Mouse (Mus musculus) CH12.LX (cell line): ENCODE results near the gene Cs. TPM values are rescaled to one million over a fixed set of nuclear protein-coding genes. Genes with fewer than 3 reads are reported as not detected.

Experiments used
- DNase-seq: peaks from one replicate; pipeline ENCODE4 v3.0.0-alpha.2; 2013; ENCODE audit errors: extremely low read depth
- H3K27ac ChIP-seq: 2 replicates; pipeline ENCODE4 v1.5.1; 2012; ENCODE audit warnings: low read depth, mild to moderate bottlenecking, control low read depth, moderate library complexity; ENCODE audit not compliant: insufficient read depth
- H3K27me3 ChIP-seq: replicated peaks from 2 replicates; pipeline ENCODE3; 2012; ENCODE audit warnings: inconsistent platforms
- H3K36me3 ChIP-seq, 2 experiments: replicated peaks in 1 of 2; 2 replicates each; pipeline versions ENCODE3 to v1.6.1; 2012; ENCODE audit warnings: inconsistent platforms in 1 of 2, low read length in 1 of 2, mild to moderate bottlenecking in 1 of 2, mixed read lengths in 1 of 2, moderate library complexity in 1 of 2; ENCODE audit not compliant: control insufficient read depth in 1 of 2, insufficient read depth in 1 of 2
- H3K4me1 ChIP-seq, 2 experiments: 2 replicates each; pipeline ENCODE4 v1.6.1; 2012; ENCODE audit warnings: inconsistent platforms in 1 of 2, moderate library complexity in 1 of 2; ENCODE audit not compliant: insufficient read depth in 2 of 2, control insufficient read depth in 1 of 2
- H3K4me2 ChIP-seq: 2 replicates; pipeline ENCODE4 v1.6.1; 2012; ENCODE audit warnings: low read depth, mild to moderate bottlenecking, control low read depth; ENCODE audit not compliant: poor library complexity, insufficient read depth, severe bottlenecking
- H3K4me3 ChIP-seq, 3 experiments: fragments of 150-350 bp in 1 of 3; sonication (generic) in 1 of 3; replicated peaks in 1 of 3; 2 replicates each; pipeline versions ENCODE3 to v1.5.1; 2011 to 2012; ENCODE audit warnings: low read depth in 2 of 3, low read length in 2 of 3, mild to moderate bottlenecking in 2 of 3, moderate library complexity in 2 of 3, control low read depth in 1 of 3, improper control_type of control experiment in 1 of 3, inconsistent platforms in 1 of 3, mixed read lengths in 1 of 3; ENCODE audit not compliant: poor library complexity in 1 of 3
- H3K79me2 ChIP-seq: replicated peaks from 2 replicates; pipeline ENCODE4 v1.6.1; 2012; ENCODE audit warnings: mild to moderate bottlenecking, moderate library complexity; ENCODE audit not compliant: control insufficient read depth, poor library complexity, insufficient read depth, severe bottlenecking; ENCODE audit errors: extremely low read depth
- H3K9ac ChIP-seq: 2 replicates; pipeline ENCODE4 v1.6.1; 2012; ENCODE audit warnings: low read depth, mild to moderate bottlenecking, control low read depth, moderate library complexity; ENCODE audit not compliant: insufficient read depth
- H3K9me3 ChIP-seq: replicated peaks from 2 replicates; pipeline ENCODE3; 2012; ENCODE audit warnings: low read length, inconsistent platforms, mixed read lengths
- CHD1 ChIP-seq: IDR thresholded peaks from 2 replicates; pipeline ENCODE4 v1.6.1; 2012; ENCODE audit warnings: low read depth, low read length, improper control_type of control experiment, inconsistent platforms
- CHD2 ChIP-seq: IDR thresholded peaks from 2 replicates; pipeline ENCODE4 v1.6.1; 2011; ENCODE audit warnings: low read length, improper control_type of control experiment
- CTCF ChIP-seq, 2 experiments: IDR thresholded peaks in 1 of 2; conservative IDR thresholded peaks in 1 of 2; 2 replicates each; pipeline ENCODE4 v1.5.1; 2011 to 2012; ENCODE audit warnings: low read depth in 2 of 2, low read length in 2 of 2, improper control_type of control experiment in 1 of 2, inconsistent platforms in 1 of 2, mild to moderate bottlenecking in 1 of 2, moderate library complexity in 1 of 2
- E2F4 ChIP-seq: IDR thresholded peaks from 2 replicates; pipeline ENCODE4 v1.6.1; 2011; ENCODE audit warnings: low read depth, low read length, improper control_type of control experiment; ENCODE audit not compliant: insufficient replicate concordance
- HCFC1 ChIP-seq: IDR thresholded peaks from 2 replicates; pipeline ENCODE4 v1.6.1; 2012; ENCODE audit warnings: low read depth, mild to moderate bottlenecking, inconsistent platforms, low read length, improper control_type of control experiment
- IRF4 ChIP-seq: IDR thresholded peaks from 2 replicates; pipeline ENCODE4 v1.6.1; 2014; ENCODE audit warnings: low read depth, mild to moderate bottlenecking, inconsistent platforms, low read length, improper control_type of control experiment
- JUN ChIP-seq: IDR thresholded peaks from 2 replicates; pipeline ENCODE4 v1.6.1; 2011; ENCODE audit warnings: low read depth, mild to moderate bottlenecking, low read length, improper control_type of control experiment, moderate library complexity; ENCODE audit not compliant: insufficient read depth
- MAFK ChIP-seq: IDR thresholded peaks from 2 replicates; pipeline ENCODE4 v1.6.1; 2011; ENCODE audit warnings: low read length, improper control_type of control experiment; ENCODE audit not compliant: insufficient replicate concordance
- MEF2A ChIP-seq: IDR thresholded peaks from 2 replicates; pipeline ENCODE4 v1.6.1; 2014; ENCODE audit warnings: low read depth, mild to moderate bottlenecking, inconsistent platforms, low read length, improper control_type of control experiment, borderline replicate concordance
- MXI1 ChIP-seq: IDR thresholded peaks from 2 replicates; pipeline ENCODE4 v1.6.1; 2011; ENCODE audit warnings: mild to moderate bottlenecking, low read depth, low read length, improper control_type of control experiment
- NELFE ChIP-seq: IDR thresholded peaks from 2 replicates; pipeline ENCODE4 v1.6.1; 2011; ENCODE audit warnings: low read depth, low read length, improper control_type of control experiment
- NRF1 ChIP-seq: IDR thresholded peaks from 2 replicates; pipeline ENCODE4 v1.6.1; 2014; ENCODE audit warnings: low read depth, mild to moderate bottlenecking, inconsistent platforms, low read length, improper control_type of control experiment, moderate library complexity
- PAX5 ChIP-seq: IDR thresholded peaks from 2 replicates; pipeline ENCODE4 v1.6.1; 2012; ENCODE audit warnings: low read length, inconsistent platforms, mixed read lengths
- POLR2AphosphoS2 ChIP-seq: IDR thresholded peaks from 2 replicates; pipeline ENCODE4 v1.6.1; 2011; ENCODE audit warnings: low read depth, low read length, improper control_type of control experiment
- RCOR1 ChIP-seq: conservative IDR thresholded peaks from 2 replicates; pipeline ENCODE4 v1.6.1; 2012; ENCODE audit warnings: low read depth, mild to moderate bottlenecking, inconsistent platforms, low read length, improper control_type of control experiment
- SIN3A ChIP-seq: IDR thresholded peaks from 2 replicates; pipeline ENCODE4 v1.6.1; 2012; ENCODE audit warnings: low read length, improper control_type of control experiment, inconsistent platforms
- SMC3 ChIP-seq: IDR thresholded peaks from 2 replicates; pipeline ENCODE4 v1.6.1; 2011; ENCODE audit warnings: low read depth, low read length, improper control_type of control experiment
- TBP ChIP-seq: conservative IDR thresholded peaks from 2 replicates; pipeline ENCODE4 v1.6.1; 2011; ENCODE audit warnings: low read depth, low read length, improper control_type of control experiment
- UBTF ChIP-seq: IDR thresholded peaks from 2 replicates; pipeline ENCODE4 v1.6.1; 2012; ENCODE audit warnings: low read depth, mild to moderate bottlenecking, inconsistent platforms, low read length, improper control_type of control experiment, moderate library complexity
- USF1 ChIP-seq: IDR thresholded peaks from 2 replicates; pipeline ENCODE4 v1.6.1; 2014; ENCODE audit warnings: low read depth, mild to moderate bottlenecking, inconsistent platforms, low read length, improper control_type of control experiment
- USF2 ChIP-seq: conservative IDR thresholded peaks from 2 replicates; pipeline ENCODE4 v1.6.1; 2011; ENCODE audit warnings: low read depth, low read length, improper control_type of control experiment
- ZNF384 ChIP-seq: IDR thresholded peaks from 2 replicates; pipeline ENCODE4 v1.6.1; 2012; ENCODE audit warnings: low read depth, low read length, improper control_type of control experiment, inconsistent platforms
- dilution Hi-C: fragments of 300-500 bp; cut with MboI; formaldehyde crosslinking; loops from 2 replicates; pipeline ENCODE4 v1.14.3; 2020; ENCODE audit warnings: low sequenced_read_pairs; ENCODE audit not compliant: extremely low pct_unique_long_range_greater_than_20kb, extremely low pct_ligation_motif_present
- in situ Hi-C: fragments of 300-500 bp; cut with MboI; formaldehyde crosslinking; loops from 3 replicates; pipeline ENCODE4 v1.14.3; 2019; ENCODE audit warnings: low sequenced_read_pairs, low pct_ligation_motif_present, low pct_unique_long_range_greater_than_20kb, mixed read lengths
- polyA plus RNA-seq: library from polyadenylated mRNA; unstranded; fragments of >175 nt; gene quantifications from 2 replicates; pipeline ENCODE4 v1.2.1, GENCODE M21; 2012; ENCODE audit warnings: low read depth; ENCODE audit not compliant: insufficient read length
- total RNA-seq, 2 experiments: library from RNA; depleted of rRNA; stranded (reverse); fragments of 300-350 nt in 1 of 2; fragments of >200 nt in 1 of 2; gene quantifications; 2 replicates each; pipeline ENCODE4 v1.2.3; 2012 to 2014

Cs gene
- total and polyA plus RNA-seq, 3 experiments, result 131 to 240 (median 145) TPM

GRCm38 (mm10) chr10:128389570-128389969 lies 52.0 kb downstream of the Cs start:
- Histone ChIP-seq H3K4me1 (peaks cover 3 to 23% of the 10 kb centered on the region in 2 experiments; a peak in 3 of 4 replicates), H3K9ac (no peak overlapping the region), H3K4me2 (no peak overlapping the region), H3K36me3 (peaks cover 81 to 98% of the 10 kb centered on the region in 2 experiments), H3K27me3 (no peaks in the 10 kb centered on the region), H3K27ac (no peak overlapping the region), H3K79me2 (no peaks in the 10 kb centered on the region), H3K4me3 (no peak overlapping the region), H3K9me3 (no peaks in the 10 kb centered on the region)
- DNase-seq, result no peak
- dilution Hi-C loops (no loop called here), in situ Hi-C loops (no loop called here)
- TF ChIP-seq ZNF384 (no peak), MEF2A (no peak), TBP (no peak)

GRCm38 (mm10) chr10:128390366-128390765 lies 52.8 kb downstream of the Cs start:
- no peak overlapping the region for H3K27ac ChIP-seq
- H3K36me3 ChIP-seq, result peaks cover 77 to 98% of the 10 kb centered on the region in 2 experiments
- H3K79me2 ChIP-seq, result no peaks in the 10 kb centered on the region
- H3K9me3 ChIP-seq, result no peaks in the 10 kb centered on the region
- TF ChIP-seq UBTF (no peak), IRF4 (no peak), CHD1 (no peak), NRF1 (no peak), MAFK (no peak), USF2 (no peak), MXI1 (no peak), MEF2A (no peak), NELFE (no peak), PAX5 (no peak), POLR2AphosphoS2 (no peak), JUN (no peak), SIN3A (no peak), HCFC1 (no peak), SMC3 (no peak), CHD2 (no peak), E2F4 (no peak), USF1 (no peak), CTCF (conservative IDR thresholded peaks at IDR 0.05 in 1 of 2, IDR thresholded peaks at IDR 0.05 in 1 of 2; ENCODE audit: low read depth in 2 of 2, low read length in 2 of 2) (no peak), RCOR1 (no peak)
- no peaks in the 10 kb centered on the region for H3K27me3 ChIP-seq
- peaks cover 3 to 23% of the 10 kb centered on the region in 2 experiments; a peak in 3 of 4 replicates for H3K4me1 ChIP-seq
- in situ Hi-C loops (no loop called here), dilution Hi-C loops (no loop called here)
- H3K4me2 ChIP-seq, result no peak overlapping the region
- H3K4me3 ChIP-seq, result no peak overlapping the region
- no peak for DNase-seq
- no peak overlapping the region for H3K9ac ChIP-seq
